Mouse (Mus musculus): ENCODE data around the gene Olfr502. TPM values are rescaled to one million over a fixed set of nuclear protein-coding genes. Genes with fewer than 3 reads are reported as not detected.
"Not testable (repeated sequence)": the region's sequence is repeated elsewhere in the genome, so short reads cannot be mapped to it uniquely, and the experiment has no call there.

The Olfr502 gene
- polyA plus RNA-seq (2012; ENCODE audit: insufficient read depth, insufficient read length, low replicate concordance, missing spikeins), result not detected in 2 replicates

- H3K27ac ChIP-seq (ENCODE audit: insufficient read depth, low read depth, low read length), result no peak within 1 kb of the TSS
- WGBS, result 79% methylated on average over 1 of the region's 1 CpGs
- H3K4me3 ChIP-seq (ENCODE audit: insufficient read depth, low read depth, low read length), result no peak within 1 kb of the TSS
- TF ChIP-seq CTCF (IDR thresholded peaks at IDR 0.05; ENCODE audit: insufficient read depth, low read depth, low read length) (no peak), POLR2A (IDR thresholded peaks at IDR 0.05; ENCODE audit: insufficient read depth, low read depth, low read length) (no peak)
- H3K4me1 ChIP-seq (ENCODE audit: control insufficient read depth, insufficient read depth, low read length), result no peaks in the 10 kb centered on the region
Observed at GRCm38 (mm10) chr7:108524965-108525364, at the start of gene Olfr502. Gene Olfr502 (minus strand): TSS chr7:108525065.

GRCm38 (mm10) chr7:108565693-108566092 lies 40.8 kb upstream of the Olfr502 start, which contains the start of gene Olfr504:
Gene Olfr504 (minus strand): TSS chr7:108565793.
- Histone ChIP-seq H3K4me1 (ENCODE audit: control insufficient read depth, insufficient read depth, low read length) (no peaks in the 10 kb centered on the region), H3K4me3 (ENCODE audit: insufficient read depth, low read depth, low read length) (no peak within 1 kb of the TSS), H3K27ac (ENCODE audit: insufficient read depth, low read depth, low read length) (no peak within 1 kb of the TSS)
- 92% methylated on average over 1 of the region's 1 CpGs for WGBS
- no peak for TF ChIP-seq CTCF (IDR thresholded peaks at IDR 0.05; ENCODE audit: insufficient read depth, low read depth, low read length)

- H3K4me1 ChIP-seq (ENCODE audit: control insufficient read depth, insufficient read depth, low read length); H3K4me3 ChIP-seq (ENCODE audit: insufficient read depth, low read depth, low read length); H3K27ac ChIP-seq (ENCODE audit: insufficient read depth, low read depth, low read length): not testable (repeated sequence)
- WGBS, result 44% methylated on average over 1 of the region's 1 CpGs
Observed at GRCm38 (mm10) chr7:108544227-108544626, 19.4 kb upstream of the Olfr502 start, which contains the start of gene Olfr503. Gene Olfr503 (plus strand): TSS chr7:108544527.

GRCm38 (mm10) chr7:108542416-108542815 lies 17.6 kb upstream of the Olfr502 start:
- no peak overlapping the region for H3K27ac ChIP-seq (ENCODE audit: insufficient read depth, low read depth, low read length)
- H3K4me1 ChIP-seq (ENCODE audit: control insufficient read depth, insufficient read depth, low read length), result no peaks in the 10 kb centered on the region
- 86% methylated on average over 13 of the region's 13 CpGs for WGBS
- H3K4me3 ChIP-seq (ENCODE audit: insufficient read depth, low read depth, low read length), result no peak overlapping the region
- no peak for TF ChIP-seq POLR2A (IDR thresholded peaks at IDR 0.05; ENCODE audit: insufficient read depth, low read depth, low read length)

Other genes starting within 250 kb of the Olfr502 start
- not detected in 2 replicates for gene Olfr490, start 236.1 kb downstream of the Olfr502 start, polyA plus RNA-seq (2012; ENCODE audit: insufficient read depth, insufficient read length, low replicate concordance, missing spikeins)
- gene Olfr491, start 211.6 kb downstream of the Olfr502 start, polyA plus RNA-seq (2012; ENCODE audit: insufficient read depth, insufficient read length, low replicate concordance, missing spikeins), result not detected in 2 replicates
- not detected in 2 replicates for gene Olfr492, start 201.4 kb downstream of the Olfr502 start, polyA plus RNA-seq (2012; ENCODE audit: insufficient read depth, insufficient read length, low replicate concordance, missing spikeins)
- not detected in 2 replicates for gene Olfr493, start 178.1 kb downstream of the Olfr502 start, polyA plus RNA-seq (2012; ENCODE audit: insufficient read depth, insufficient read length, low replicate concordance, missing spikeins)
- gene Olfr494, start 159.7 kb downstream of the Olfr502 start, polyA plus RNA-seq (2012; ENCODE audit: insufficient read depth, insufficient read length, low replicate concordance, missing spikeins), result not detected in 2 replicates
- gene Olfr495, start 131.9 kb downstream of the Olfr502 start, polyA plus RNA-seq (2012; ENCODE audit: insufficient read depth, insufficient read length, low replicate concordance, missing spikeins), result not detected in 2 replicates
- gene Olfr497, start 104.6 kb downstream of the Olfr502 start, polyA plus RNA-seq (2012; ENCODE audit: insufficient read depth, insufficient read length, low replicate concordance, missing spikeins), result not detected in 2 replicates
- gene Olfr498, start 59.7 kb downstream of the Olfr502 start, polyA plus RNA-seq (2012; ENCODE audit: insufficient read depth, insufficient read length, low replicate concordance, missing spikeins), result not detected in 2 replicates
- gene Olfr503, start 19.5 kb upstream of the Olfr502 start, polyA plus RNA-seq (2012; ENCODE audit: insufficient read depth, insufficient read length, low replicate concordance, missing spikeins), result not detected in 2 replicates
- gene Olfr504, start 40.7 kb upstream of the Olfr502 start, polyA plus RNA-seq (2012; ENCODE audit: insufficient read depth, insufficient read length, low replicate concordance, missing spikeins), result not detected in 2 replicates
- gene Olfr506, start 85.7 kb upstream of the Olfr502 start, polyA plus RNA-seq (2012; ENCODE audit: insufficient read depth, insufficient read length, low replicate concordance, missing spikeins), result not detected in 2 replicates
- gene Olfr507, start 96.7 kb upstream of the Olfr502 start, polyA plus RNA-seq (2012; ENCODE audit: insufficient read depth, insufficient read length, low replicate concordance, missing spikeins), result not detected in 2 replicates
- gene Olfr508, start 104.9 kb upstream of the Olfr502 start, polyA plus RNA-seq (2012; ENCODE audit: insufficient read depth, insufficient read length, low replicate concordance, missing spikeins), result not detected in 2 replicates
- gene Olfr509, start 126.8 kb upstream of the Olfr502 start, polyA plus RNA-seq (2012; ENCODE audit: insufficient read depth, insufficient read length, low replicate concordance, missing spikeins), result not detected in 2 replicates
- not detected in 2 replicates for gene Olfr510, start 141.4 kb upstream of the Olfr502 start, polyA plus RNA-seq (2012; ENCODE audit: insufficient read depth, insufficient read length, low replicate concordance, missing spikeins)
- gene Olfr512, start 188.3 kb upstream of the Olfr502 start, polyA plus RNA-seq (2012; ENCODE audit: insufficient read depth, insufficient read length, low replicate concordance, missing spikeins), result not detected in 2 replicates
- gene Olfr513, start 225.9 kb upstream of the Olfr502 start, polyA plus RNA-seq (2012; ENCODE audit: insufficient read depth, insufficient read length, low replicate concordance, missing spikeins), result not detected in 2 replicates

Measured in olfactory bulb, adult 2 months (tissue).